Mouse (Mus musculus) MEL (cell line): ENCODE measurements at regions not wholly inside any gene's neighbourhood (a gene's known extent, or its start where the extent isn't known, plus 50 kb on each side); places are given as distances from the start of the nearest gene placed in this dataset.

Experiments used
- DNase-seq: peaks from one replicate; pipeline ENCODE4 v3.0.0; 2011; ENCODE audit warnings: low read depth, low spot score
- H3K27ac ChIP-seq: 2 replicates; pipeline ENCODE4 v1.5.1; 2012; ENCODE audit warnings: low read depth, mild to moderate bottlenecking, control low read depth, low read length, moderate library complexity; ENCODE audit not compliant: control insufficient read depth
- H3K27me3 ChIP-seq, 2 experiments: fragments of 150-350 bp in 1 of 2; sonication (generic) in 1 of 2; 2 replicates each; pipeline ENCODE4 v1.6.1; 2012; ENCODE audit warnings: low read length in 2 of 2, mild to moderate bottlenecking in 2 of 2, improper control_type of control experiment in 1 of 2, moderate library complexity in 1 of 2; ENCODE audit not compliant: insufficient read depth in 2 of 2, control insufficient read depth in 1 of 2
- H3K36me3 ChIP-seq, 2 experiments: 2 replicates each; pipeline ENCODE4 v1.6.1; 2012 to 2014; ENCODE audit warnings: low read length in 2 of 2, improper control_type of control experiment in 1 of 2, inconsistent platforms in 1 of 2, mild to moderate bottlenecking in 1 of 2; ENCODE audit not compliant: insufficient read depth in 2 of 2, control insufficient read depth in 1 of 2
- H3K4me1 ChIP-seq, 2 experiments: fragments of 150-350 bp in 1 of 2; sonication (generic) in 1 of 2; 2 replicates each; pipeline ENCODE4 v1.6.1; 2012; ENCODE audit warnings: low read length in 2 of 2, improper control_type of control experiment in 1 of 2, mild to moderate bottlenecking in 1 of 2; ENCODE audit not compliant: insufficient read depth in 2 of 2, control insufficient read depth in 1 of 2
- H3K4me3 ChIP-seq, 2 experiments: fragments of 150-350 bp in 1 of 2; sonication (generic) in 1 of 2; 2 replicates each; pipeline ENCODE4 v1.5.1; 2012; ENCODE audit warnings: low read depth in 2 of 2, low read length in 2 of 2, mild to moderate bottlenecking in 2 of 2, moderate library complexity in 2 of 2, control low read depth in 1 of 2, improper control_type of control experiment in 1 of 2; ENCODE audit not compliant: control insufficient read depth in 1 of 2, insufficient read depth in 1 of 2
- H3K79me2 ChIP-seq: 2 replicates; pipeline ENCODE4 v1.6.1; 2012; ENCODE audit warnings: mild to moderate bottlenecking, low read length, moderate library complexity; ENCODE audit not compliant: control insufficient read depth, poor library complexity, insufficient read depth
- H3K9ac ChIP-seq: 2 replicates; pipeline ENCODE4 v1.6.1; 2012; ENCODE audit warnings: low read depth, mild to moderate bottlenecking, control low read depth, low read length, moderate library complexity; ENCODE audit not compliant: control insufficient read depth, poor library complexity, severe bottlenecking
- H3K9me3 ChIP-seq: fragments of 150-350 bp; sonication (generic); replicated peaks from 2 replicates; pipeline ENCODE4 v1.6.1; 2012; ENCODE audit warnings: mild to moderate bottlenecking, low read length, improper control_type of control experiment, moderate library complexity; ENCODE audit not compliant: insufficient read depth
- BHLHE40 ChIP-seq: IDR thresholded peaks from 2 replicates; pipeline ENCODE4 v1.6.1; 2012; ENCODE audit warnings: low read depth, mild to moderate bottlenecking, inconsistent platforms, low read length, improper control_type of control experiment, borderline replicate concordance
- CHD1 ChIP-seq: IDR thresholded peaks from 2 replicates; pipeline ENCODE4 v1.6.1; 2012; ENCODE audit warnings: low read depth, mild to moderate bottlenecking, inconsistent platforms, low read length, improper control_type of control experiment
- CTCF ChIP-seq, 3 experiments: IDR thresholded peaks in 2 of 3; conservative IDR thresholded peaks in 1 of 3; 2 replicates each; pipeline ENCODE4 v1.5.1; 2011 to 2012; ENCODE audit warnings: low read length in 3 of 3, low read depth in 2 of 3, mild to moderate bottlenecking in 2 of 3, improper control_type of control experiment in 1 of 3, inconsistent platforms in 1 of 3, mixed read lengths in 1 of 3, moderate library complexity in 1 of 3; ENCODE audit not compliant: control insufficient read depth in 1 of 3, insufficient read depth in 1 of 3, poor library complexity in 1 of 3, severe bottlenecking in 1 of 3
- ELF1 ChIP-seq: IDR thresholded peaks from 2 replicates; pipeline ENCODE4 v1.6.1; 2014; ENCODE audit warnings: low read depth, mild to moderate bottlenecking, inconsistent platforms, low read length, improper control_type of control experiment, moderate library complexity
- EP300 ChIP-seq, 2 experiments: IDR thresholded peaks; 2 replicates each; pipeline ENCODE4 v1.6.1; 2011; ENCODE audit warnings: improper control_type of control experiment in 2 of 2, low read length in 2 of 2, low read depth in 1 of 2, mild to moderate bottlenecking in 1 of 2
- GATA1 ChIP-seq: IDR thresholded peaks from 2 replicates; pipeline ENCODE4 v1.6.1; 2011; ENCODE audit warnings: low read depth, low read length, improper control_type of control experiment
- JUND ChIP-seq: IDR thresholded peaks from 2 replicates; pipeline ENCODE4 v1.6.1; 2011; ENCODE audit warnings: low read depth, mild to moderate bottlenecking, improper control_type of control experiment, low read length
- KAT2A ChIP-seq: conservative IDR thresholded peaks from 2 replicates; pipeline ENCODE4 v1.6.1; 2012; ENCODE audit warnings: low read depth, low read length, improper control_type of control experiment, inconsistent platforms
- MAFK ChIP-seq: IDR thresholded peaks from 2 replicates; pipeline ENCODE4 v1.6.1; 2011; ENCODE audit warnings: low read depth, mild to moderate bottlenecking, low read length, improper control_type of control experiment, borderline replicate concordance
- MAX ChIP-seq: IDR thresholded peaks from 2 replicates; pipeline ENCODE4 v1.6.1; 2011; ENCODE audit warnings: low read length, improper control_type of control experiment
- MAZ ChIP-seq: IDR thresholded peaks from 2 replicates; pipeline ENCODE4 v1.6.1; 2012; ENCODE audit warnings: low read depth, mild to moderate bottlenecking, inconsistent platforms, low read length, improper control_type of control experiment
- MEF2A ChIP-seq: IDR thresholded peaks from 2 replicates; pipeline ENCODE4 v1.6.1; 2014; ENCODE audit warnings: low read depth, mild to moderate bottlenecking, inconsistent platforms, low read length, improper control_type of control experiment; ENCODE audit not compliant: poor library complexity, insufficient replicate concordance, severe bottlenecking; ENCODE audit errors: extremely low read depth
- MXI1 ChIP-seq: IDR thresholded peaks from 2 replicates; pipeline ENCODE4 v1.6.1; 2011; ENCODE audit warnings: mild to moderate bottlenecking, low read depth, low read length, improper control_type of control experiment
- MYC ChIP-seq: IDR thresholded peaks from 2 replicates; pipeline ENCODE4 v1.6.1; 2011; ENCODE audit warnings: low read depth, mild to moderate bottlenecking, low read length, improper control_type of control experiment, moderate library complexity
- NELFE ChIP-seq: IDR thresholded peaks from 2 replicates; pipeline ENCODE4 v1.6.1; 2011; ENCODE audit warnings: low read depth, low read length, improper control_type of control experiment
- NRF1 ChIP-seq: IDR thresholded peaks from 2 replicates; pipeline ENCODE4 v1.6.1; 2014; ENCODE audit warnings: low read depth, mild to moderate bottlenecking, inconsistent platforms, low read length, improper control_type of control experiment, moderate library complexity; ENCODE audit not compliant: poor library complexity, insufficient read depth, severe bottlenecking
- POLR2AphosphoS2 ChIP-seq: IDR thresholded peaks from 2 replicates; pipeline ENCODE4 v1.6.1; 2011; ENCODE audit warnings: low read length, improper control_type of control experiment
- RCOR1 ChIP-seq: IDR thresholded peaks from 2 replicates; pipeline ENCODE4 v1.6.1; 2012; ENCODE audit warnings: low read depth, mild to moderate bottlenecking, inconsistent platforms, low read length, improper control_type of control experiment
- SIN3A ChIP-seq: IDR thresholded peaks from 2 replicates; pipeline ENCODE4 v1.6.1; 2012; ENCODE audit warnings: low read length, improper control_type of control experiment, inconsistent platforms
- TAL1 ChIP-seq: IDR thresholded peaks from 2 replicates; pipeline ENCODE4 v1.6.1; 2012; ENCODE audit warnings: mild to moderate bottlenecking, inconsistent platforms, low read length, moderate library complexity, mixed read lengths
- TBP ChIP-seq: IDR thresholded peaks from 2 replicates; pipeline ENCODE4 v1.8.0; 2011; ENCODE audit warnings: low read depth, low read length, improper control_type of control experiment
- TCF12 ChIP-seq: IDR thresholded peaks from 2 replicates; pipeline ENCODE4 v1.6.1; 2014; ENCODE audit warnings: low read depth, mild to moderate bottlenecking, inconsistent platforms, low read length, improper control_type of control experiment, moderate library complexity
- ZC3H11A ChIP-seq: IDR thresholded peaks from 2 replicates; pipeline ENCODE4 v1.6.1; 2012; ENCODE audit warnings: low read depth, mild to moderate bottlenecking, inconsistent platforms, low read length, improper control_type of control experiment
- ZKSCAN1 ChIP-seq: IDR thresholded peaks from 2 replicates; pipeline ENCODE4 v1.6.1; 2012; ENCODE audit warnings: low read depth, mild to moderate bottlenecking, inconsistent platforms, low read length, improper control_type of control experiment, moderate library complexity
- ZMIZ1 ChIP-seq: IDR thresholded peaks from 2 replicates; pipeline ENCODE4 v1.6.1; 2012; ENCODE audit warnings: low read depth, mild to moderate bottlenecking, inconsistent platforms, low read length, improper control_type of control experiment, moderate library complexity
- ZNF384 ChIP-seq: IDR thresholded peaks from 2 replicates; pipeline ENCODE4 v1.6.1; 2012; ENCODE audit warnings: low read depth, mild to moderate bottlenecking, inconsistent platforms, low read length, improper control_type of control experiment

- DNase-seq = no peak
- TF ChIP-seq ZNF384 (no peak), TAL1 (no peak), MAFK (no peak), MAZ (no peak), POLR2AphosphoS2 (no peak), ZMIZ1 (no peak), KAT2A (no peak), CTCF (IDR thresholded peaks at IDR 0.05 in 2 of 3, conservative IDR thresholded peaks at IDR 0.05 in 1 of 3; ENCODE audit: control insufficient read depth in 1 of 3, insufficient read depth in 1 of 3, low read depth in 2 of 3, low read length in 3 of 3, poor library complexity in 1 of 3, severe bottlenecking in 1 of 3) (no peak), RCOR1 (no peak), CHD1 (no peak), NRF1 (no peak), MXI1 (no peak), SIN3A (no peak), TBP (no peak), BHLHE40 (no peak), EP300 (IDR thresholded peaks at IDR 0.05; ENCODE audit: low read depth in 1 of 2, low read length in 2 of 2) (no peak), ZC3H11A (no peak), MEF2A (no peak)
- no peak overlapping the region for H3K9ac ChIP-seq
Measured at GRCm38 (mm10) chr6:16999451-17000139, 65.4 kb upstream of the Tes start.

DNA sequence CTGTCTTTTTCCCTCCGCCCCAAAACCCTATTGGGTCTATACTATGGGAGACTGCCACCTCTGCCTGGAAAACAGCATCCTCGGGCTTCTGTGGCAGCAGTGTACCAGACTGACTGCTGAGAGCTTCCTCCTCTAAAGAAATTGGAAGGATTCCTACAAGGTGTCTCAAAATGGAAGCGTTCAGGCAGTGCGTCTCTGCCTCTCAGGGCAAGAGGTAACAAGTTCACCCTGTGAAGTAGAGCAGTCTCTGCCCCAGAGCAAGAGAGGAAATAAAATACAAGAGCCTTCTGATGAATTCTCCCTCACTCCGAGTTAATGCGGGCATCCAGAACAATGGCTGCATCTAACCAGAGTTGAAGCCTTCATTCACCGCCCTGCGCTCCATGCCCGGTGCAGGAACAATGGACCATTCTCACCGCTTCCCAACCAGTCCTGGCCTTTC lies 69.4 kb upstream of the Tes start:
- Histone ChIP-seq H3K9me3 (no peaks in the 10 kb centered on the region), H3K27ac (no peak overlapping the region), H3K4me3 (no peak overlapping the region), H3K27me3 (no peaks in the 10 kb centered on the region), H3K36me3 (no peaks in the 10 kb centered on the region), H3K79me2 (no peaks in the 10 kb centered on the region), H3K4me1 (no peaks in the 10 kb centered on the region), H3K9ac (no peak overlapping the region)
- no peak for DNase-seq
- TF ChIP-seq MAX = no peak
- no peak for TF ChIP-seq CHD1
- TF ChIP-seq TCF12 = no peak
- TF ChIP-seq MAFK = no peak
- no peak for TF ChIP-seq MYC
- TF ChIP-seq MXI1 = no peak
- no peak for TF ChIP-seq NELFE
- TF ChIP-seq GATA1 = no peak
- no peak for TF ChIP-seq MAZ
- no peak for TF ChIP-seq ZKSCAN1
- no peak for TF ChIP-seq RCOR1
- TF ChIP-seq BHLHE40 = no peak
- TF ChIP-seq JUND = no peak
- TF ChIP-seq POLR2AphosphoS2 = no peak
- no peak for TF ChIP-seq ELF1

More at GRCm38 (mm10) chr6:16999451-17000139, 65.4 kb upstream of the Tes start:
- H3K4me3 ChIP-seq = no peak overlapping the region
- H3K79me2 ChIP-seq = no peaks in the 10 kb centered on the region
- H3K4me1 ChIP-seq = no peaks in the 10 kb centered on the region
- H3K27ac ChIP-seq = no peak overlapping the region
- no peaks in the 10 kb centered on the region for H3K9me3 ChIP-seq
- H3K36me3 ChIP-seq = no peaks in the 10 kb centered on the region
- H3K27me3 ChIP-seq = no peaks in the 10 kb centered on the region
